Comparison of ENCODE assay signal across 16 mouse cellular contexts in genomic region chr6:139957531-139958241, GRCm38 (mm10).
DNase-seq lines count a peak whose midpoint lies in the region; ATAC-seq and TF ChIP-seq lines count a peak whose summit lies in the region.
"Had no signal": no experiment of that assay in that cellular context is flagged by ENCODE, and none has a peak within 500 bp of the region (broad histone marks: within the 10 kb centered on the region; RNA-seq: fewer than 3 reads in every experiment).

No protein-coding gene starts in this region.

- DNase-seq in hindbrain, postnatal 0 days (ENCODE audit: low spot score) = peak; percentile 20
- DNase-seq in left cerebral cortex, postnatal 4 days = peak; percentile 13
- no peak for DNase-seq in left cerebral cortex, postnatal 36 days (ENCODE audit: low spot score in 2 of 2)
- DNase-seq in right cerebral cortex, postnatal 10 days (ENCODE audit: low spot score in 2 of 2) = peak; percentile 44 to 58
- DNase-seq in right cerebral cortex, postnatal 25 days = no peak
- DNase-seq in brain, adult 2 months (ENCODE audit: low read depth, low spot score) = peak; percentile 59
- DNase-seq in thymus, postnatal 4 days = no peak
- DNase-seq: cerebellum, adult 8-10 months; embryo, embryonic 11 days; heart, postnatal 14 days had no signal

- no peak overlapping the region for H3K9ac ChIP-seq in hindbrain, postnatal 0 days (replicated peaks; ENCODE audit: low read length)
- no peak overlapping the region for H3K9ac ChIP-seq in hindbrain, embryonic 13.5 days
- H3K9ac ChIP-seq: forebrain, embryonic 13.5 days; hindbrain, embryonic 15.5 days; lung, embryonic 15.5 days had no signal

- intact Hi-C loops in left cerebral cortex, postnatal 4 days (cut with DNase I) = no loop called here
- intact Hi-C loops in left cerebral cortex, postnatal 36 days (cut with DNase I) = no loop called here

- 44% methylated on average over 7 of the region's 7 CpGs for WGBS in hindbrain, postnatal 0 days
- WGBS in hindbrain, embryonic 13.5 days = 69% methylated on average over 7 of the region's 7 CpGs

- no peaks in the 10 kb centered on the region for H3K9me3 ChIP-seq in hindbrain, postnatal 0 days (ENCODE audit: low read length)
- no peaks in the 10 kb centered on the region for H3K9me3 ChIP-seq in hindbrain, embryonic 13.5 days
- H3K9me3 ChIP-seq: forebrain, embryonic 13.5 days; heart, embryonic 10.5 days; hindbrain, embryonic 15.5 days; lung, embryonic 15.5 days had no signal

- no peak overlapping the region for H3K27ac ChIP-seq in hindbrain, postnatal 0 days
- no peak overlapping the region for H3K27ac ChIP-seq in hindbrain, embryonic 13.5 days
- H3K27ac ChIP-seq: forebrain, embryonic 13.5 days; heart, embryonic 10.5 days; hindbrain, embryonic 15.5 days; lung, embryonic 15.5 days had no signal

- H3K4me3 ChIP-seq in hindbrain, postnatal 0 days (ENCODE audit: low read length) = no peak overlapping the region
- no peak overlapping the region for H3K4me3 ChIP-seq in hindbrain, embryonic 13.5 days
- H3K4me3 ChIP-seq: forebrain, embryonic 13.5 days; heart, embryonic 10.5 days; hindbrain, embryonic 15.5 days; lung, embryonic 15.5 days had no signal

- no peak for ATAC-seq in hindbrain, postnatal 0 days
- no peak for ATAC-seq in hindbrain, embryonic 13.5 days (ENCODE audit: low FRiP score)
- ATAC-seq: intestine, postnatal 0 days had no signal

- no peaks in the 10 kb centered on the region for H3K4me1 ChIP-seq in hindbrain, postnatal 0 days (ENCODE audit: insufficient read depth, low read length)
- H3K4me1 ChIP-seq in hindbrain, embryonic 13.5 days (replicated peaks) = no peaks in the 10 kb centered on the region
- H3K4me1 ChIP-seq: forebrain, embryonic 13.5 days; heart, embryonic 10.5 days; hindbrain, embryonic 15.5 days; lung, embryonic 15.5 days had no signal

- H3K27me3 ChIP-seq in hindbrain, postnatal 0 days (ENCODE audit: insufficient read depth, low read length) = no peaks in the 10 kb centered on the region
- H3K27me3 ChIP-seq in hindbrain, embryonic 13.5 days = no peaks in the 10 kb centered on the region
- H3K27me3 ChIP-seq: forebrain, embryonic 13.5 days; hindbrain, embryonic 15.5 days; lung, embryonic 15.5 days had no signal

- no peak for TF ChIP-seq CTCF in hindbrain, postnatal 0 days (IDR thresholded peaks at IDR 0.05; ENCODE audit: low read depth)

- H3K36me3 ChIP-seq in hindbrain, postnatal 0 days (ENCODE audit: insufficient read depth, low read length) = no peaks in the 10 kb centered on the region
- H3K36me3 ChIP-seq in hindbrain, embryonic 13.5 days = no peaks in the 10 kb centered on the region
- H3K36me3 ChIP-seq: heart, embryonic 10.5 days; hindbrain, embryonic 15.5 days; lung, embryonic 15.5 days had no signal

- no peak overlapping the region for H3K4me2 ChIP-seq in hindbrain, postnatal 0 days (ENCODE audit: low read depth, low read length)
- no peak overlapping the region for H3K4me2 ChIP-seq in hindbrain, embryonic 13.5 days
- H3K4me2 ChIP-seq: forebrain, embryonic 13.5 days; hindbrain, embryonic 15.5 days; lung, embryonic 15.5 days had no signal

Comparison
In these comparisons a context has a peak if more than half of its experiments do, and no peak if none do; other contexts are left out.
1. DNase-seq: peak in hindbrain, postnatal 0 days (single experiment), left cerebral cortex, postnatal 4 days (single experiment), right cerebral cortex, postnatal 10 days (2 of 2) and brain, adult 2 months (single experiment); none in left cerebral cortex, postnatal 36 days (0 of 2), right cerebral cortex, postnatal 25 days (single experiment) and thymus, postnatal 4 days (single experiment).